Mouse (Mus musculus): ENCODE measurements around the gene Slc31a2.

GRCm38 (mm10) chr4:62229448-62229847 lies 32.9 kb upstream of the Slc31a2 start:
- TF ChIP-seq CTCF (IDR thresholded peaks at IDR 0.05; ENCODE audit: low read depth, low read length) (no peak), GATA1 (IDR thresholded peaks at IDR 0.05; ENCODE audit: borderline replicate concordance, low read length) (no peak), GATA2 (IDR thresholded peaks at IDR 0.05; ENCODE audit: borderline replicate concordance, low read depth, low read length) (no peak), TAL1 (conservative IDR thresholded peaks at IDR 0.05; ENCODE audit: low read depth, low read length) (no peak)

Measured in G1E (cell line).